Mouse (Mus musculus) intestine, postnatal 0 days (tissue): Measurements from ENCODE around the gene Zfp526. TPM values are rescaled to one million over a fixed set of nuclear protein-coding genes. Genes with fewer than 3 reads are reported as not detected.

Experiments used
- ATAC-seq: fragments of 200-750 bp; cut with Nextera tagmentation; 2 replicates; pipeline ENCODE4 v1.8.0; 2017; ENCODE audit warnings: mild to moderate bottlenecking, moderate TSS enrichment, moderate library complexity
- H3K27ac ChIP-seq: fragments of 300-500 bp; sonication (generic); 2 replicates; pipeline ENCODE4 v1.5.1; 2014; ENCODE audit warnings: mild to moderate bottlenecking, low read depth, low read length, moderate library complexity
- H3K27me3 ChIP-seq: fragments of 300-500 bp; sonication (generic); replicated peaks from 2 replicates; pipeline ENCODE4 v1.6.1; 2014; ENCODE audit warnings: low read length, mixed read lengths; ENCODE audit not compliant: control insufficient read depth, insufficient read depth
- H3K36me3 ChIP-seq: fragments of 300-500 bp; sonication (generic); 2 replicates; pipeline ENCODE4 v1.6.1; 2014; ENCODE audit warnings: mild to moderate bottlenecking, moderate library complexity; ENCODE audit not compliant: control insufficient read depth, insufficient read depth
- H3K4me1 ChIP-seq: fragments of 300-500 bp; sonication (generic); replicated peaks from 2 replicates; pipeline ENCODE4 v1.6.1; 2014; ENCODE audit warnings: antibody characterized with exemption, low read length, mixed read lengths; ENCODE audit not compliant: control insufficient read depth, insufficient read depth
- H3K4me2 ChIP-seq: fragments of 300-500 bp; sonication (generic); replicated peaks from 2 replicates; pipeline ENCODE4 v1.6.1; 2014; ENCODE audit warnings: low read depth, mild to moderate bottlenecking, moderate library complexity
- H3K4me3 ChIP-seq: fragments of 300-500 bp; sonication (generic); 2 replicates; pipeline ENCODE4 v1.5.1; 2014; ENCODE audit warnings: low read depth, low read length
- H3K9ac ChIP-seq: fragments of 300-500 bp; sonication (generic); 2 replicates; pipeline ENCODE4 v1.6.1; 2014; ENCODE audit warnings: mild to moderate bottlenecking, low read depth, low read length
- H3K9me3 ChIP-seq: fragments of 300-500 bp; sonication (generic); 2 replicates; pipeline ENCODE4 v1.6.1; 2016; ENCODE audit warnings: mixed run types; ENCODE audit not compliant: control insufficient read depth
- CTCF ChIP-seq: sonication (generic); IDR thresholded peaks from 2 replicates; pipeline ENCODE4 v1.5.1; 2016; ENCODE audit warnings: low read depth, mild to moderate bottlenecking, control low read depth, antibody characterized with exemption, moderate library complexity
- WGBS: fragments of 180-500 bp; shearing (Covaris S2); extraction: QIAGEN DNeasy Blood & Tissue Kit; methylation state at CpG from one replicate; pipeline ENCODE4 v1.1.7; 2014; 5-methylcytosine and 5-hydroxymethylcytosine counted together
- polyA plus RNA-seq: library from polyadenylated mRNA; unstranded; fragments of >200 nt; fragmentation: Nextera tagmentation; extraction: Ambion mirVana; gene quantifications from 2 replicates; pipeline ENCODE4 v1.2.1, GENCODE M21; 2015

Gene Zfp526
- polyA plus RNA-seq, 1 experiment from 2014 or later, result 1.1 TPM

DNA sequence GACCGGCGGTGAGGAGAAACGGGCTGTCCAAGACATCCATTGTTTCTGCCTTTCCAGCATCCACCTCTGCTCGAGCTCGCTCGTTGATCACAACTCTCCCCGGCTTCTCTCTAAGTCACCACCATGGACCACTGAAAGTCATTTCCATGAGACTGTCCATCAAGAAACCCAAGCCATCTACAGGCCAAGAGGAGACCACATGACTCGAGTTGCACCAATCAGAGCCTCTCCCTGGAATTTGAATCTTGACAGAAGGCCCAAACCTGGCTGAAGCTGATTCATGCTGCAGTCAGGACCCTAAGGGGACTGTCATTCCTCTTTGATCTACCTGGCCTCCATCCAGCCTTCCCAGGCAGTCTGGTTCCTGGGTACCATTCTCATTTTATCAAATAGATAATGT lies 29.1 kb upstream of the Zfp526 start:
- Histone ChIP-seq H3K4me2 (no peak overlapping the region), H3K9ac (no peak overlapping the region), H3K4me3 (no peak overlapping the region), H3K36me3 (no peaks in the 10 kb centered on the region), H3K4me1 (no peaks in the 10 kb centered on the region), H3K27ac (no peak overlapping the region), H3K27me3 (no peaks in the 10 kb centered on the region), H3K9me3 (no peaks in the 10 kb centered on the region)
- ATAC-seq, result no peak
- 77% methylated on average over 8 of the region's 8 CpGs for WGBS
- TF ChIP-seq CTCF, result no peak

DNA sequence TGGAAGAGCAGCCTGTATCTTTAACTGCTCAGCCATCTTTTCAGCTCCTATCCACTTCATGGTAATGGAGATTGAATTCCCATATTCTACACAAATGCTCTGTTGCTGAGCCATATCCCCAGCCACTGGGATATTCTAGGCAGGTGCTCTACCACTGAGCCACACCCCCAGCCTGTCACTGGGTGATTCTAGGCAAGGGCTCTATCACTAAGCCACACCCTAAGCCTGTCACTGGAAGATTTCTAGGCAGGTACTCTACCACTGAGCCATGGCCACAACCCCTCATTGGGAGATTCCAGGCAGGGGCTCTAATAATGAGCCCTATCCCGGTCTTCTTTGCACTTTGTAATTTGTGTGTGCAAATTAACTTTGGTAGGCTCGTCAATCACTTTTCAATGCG lies 26.1 kb upstream of the Zfp526 start:
- Histone ChIP-seq H3K36me3 (no peaks in the 10 kb centered on the region), H3K27ac (no peak overlapping the region), H3K9me3 (no peaks in the 10 kb centered on the region), H3K4me3 (no peak overlapping the region), H3K4me1 (0 out of 2 replicates have a peak, but pooled peaks cover 2% of the 10 kb centered on the region), H3K4me2 (no peak overlapping the region), H3K9ac (no peak overlapping the region), H3K27me3 (no peaks in the 10 kb centered on the region)
- ATAC-seq, result no peak
- no peak for TF ChIP-seq CTCF
- 70% methylated on average over 3 of the region's 3 CpGs for WGBS

DNA sequence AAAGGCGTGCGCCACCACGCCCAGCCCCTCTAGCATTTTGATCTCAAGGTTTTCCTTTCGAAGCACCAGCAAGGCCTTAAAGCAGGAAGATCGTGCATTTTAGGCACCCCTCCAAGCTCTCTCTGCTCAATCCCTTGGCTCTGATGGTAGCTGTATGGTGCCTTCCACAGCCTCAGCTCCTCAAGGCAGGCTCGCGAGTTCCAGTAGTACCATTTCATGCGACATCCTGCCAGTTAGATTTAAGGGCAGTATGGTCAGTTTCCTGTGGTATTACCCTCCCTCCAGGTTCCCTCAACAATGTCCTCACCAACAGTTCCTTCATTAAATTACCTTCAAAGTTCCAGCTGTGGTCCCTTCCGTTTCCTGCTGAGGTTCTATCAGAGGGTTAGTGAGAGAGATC lies 25.1 kb upstream of the Zfp526 start:
- no peak for ATAC-seq
- Histone ChIP-seq H3K9ac (no peak overlapping the region), H3K27ac (no peak overlapping the region), H3K36me3 (no peaks in the 10 kb centered on the region), H3K27me3 (no peaks in the 10 kb centered on the region), H3K4me3 (no peak overlapping the region), H3K4me2 (no peak overlapping the region), H3K9me3 (no peaks in the 10 kb centered on the region), H3K4me1 (0 out of 2 replicates have a peak, but pooled peaks cover 2% of the 10 kb centered on the region)
- no peak for TF ChIP-seq CTCF
- 84% methylated on average over 9 of the region's 9 CpGs for WGBS

DNA sequence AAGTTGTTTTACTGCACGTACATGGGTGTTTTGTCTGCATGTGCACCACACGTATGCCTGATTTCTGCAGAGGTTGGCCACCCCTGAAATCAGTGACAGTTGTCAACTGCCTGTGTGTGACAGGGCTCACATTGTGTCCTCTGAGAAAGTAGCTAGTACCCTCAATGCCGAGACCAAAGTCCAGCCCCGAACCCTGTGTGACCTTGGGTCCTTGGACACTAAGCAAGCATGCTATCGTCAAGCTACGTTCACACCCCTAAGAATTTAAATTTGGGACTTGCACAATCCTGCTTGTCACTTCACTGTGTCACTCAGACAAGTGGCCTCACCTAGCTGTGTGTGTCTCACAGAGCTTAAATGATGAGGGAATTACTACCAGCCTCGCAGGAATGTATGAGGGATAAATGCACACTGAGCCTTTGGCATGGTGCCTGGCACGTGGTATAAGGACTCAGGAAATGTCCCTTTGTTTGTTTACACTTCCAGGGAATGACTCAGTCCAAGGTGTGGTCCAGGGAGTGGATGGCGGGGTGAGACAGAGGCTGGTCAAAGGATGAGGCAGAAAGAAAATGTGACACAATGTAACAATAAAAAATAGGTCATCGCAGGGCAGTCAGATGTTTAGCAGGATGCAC lies 23.7 kb upstream of the Zfp526 start:
- Histone ChIP-seq H3K36me3 (peaks cover 7% of the 10 kb centered on the region; the same call in 1 of the 2 replicates), H3K27me3 (no peaks in the 10 kb centered on the region), H3K9me3 (no peaks in the 10 kb centered on the region), H3K27ac (no peak overlapping the region), H3K4me2 (no peak overlapping the region), H3K9ac (no peak overlapping the region), H3K4me3 (no peak overlapping the region), H3K4me1 (0 out of 2 replicates have a peak, but pooled peaks cover 2% of the 10 kb centered on the region)
- TF ChIP-seq CTCF, result no peak
- 30% methylated on average over 10 of the region's 10 CpGs for WGBS
- ATAC-seq, result peak; percentile 93

DNA sequence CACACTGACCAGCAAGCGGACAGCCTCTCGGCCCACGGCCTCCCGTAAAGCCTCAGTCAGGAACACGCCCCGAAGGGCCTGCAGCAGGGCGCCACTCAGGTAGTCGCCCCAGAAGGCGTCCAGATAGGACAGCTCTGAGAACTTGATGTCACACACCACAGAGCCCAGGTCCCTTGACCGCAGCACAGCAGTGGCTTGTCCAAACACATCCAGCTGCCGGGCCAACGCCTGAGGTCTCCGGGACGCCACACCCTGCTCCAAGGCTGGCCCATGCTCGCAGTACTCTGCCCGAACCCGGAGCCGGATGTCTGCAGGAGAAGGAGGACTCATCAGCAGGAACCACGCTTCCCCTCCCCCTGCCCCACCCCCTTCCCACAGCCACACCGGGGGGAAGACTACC lies 17.6 kb upstream of the Zfp526 start:
- Histone ChIP-seq H3K36me3 (peaks cover 43% of the 10 kb centered on the region; the same call in 1 of the 2 replicates), H3K4me1 (no peaks in the 10 kb centered on the region), H3K4me3 (no peak overlapping the region), H3K9ac (no peak overlapping the region), H3K27me3 (no peaks in the 10 kb centered on the region), H3K4me2 (no peak overlapping the region), H3K27ac (no peak overlapping the region), H3K9me3 (no peaks in the 10 kb centered on the region)
- ATAC-seq, result no peak
- TF ChIP-seq CTCF, result no peak
- 84% methylated on average over 20 of the region's 20 CpGs for WGBS

DNA sequence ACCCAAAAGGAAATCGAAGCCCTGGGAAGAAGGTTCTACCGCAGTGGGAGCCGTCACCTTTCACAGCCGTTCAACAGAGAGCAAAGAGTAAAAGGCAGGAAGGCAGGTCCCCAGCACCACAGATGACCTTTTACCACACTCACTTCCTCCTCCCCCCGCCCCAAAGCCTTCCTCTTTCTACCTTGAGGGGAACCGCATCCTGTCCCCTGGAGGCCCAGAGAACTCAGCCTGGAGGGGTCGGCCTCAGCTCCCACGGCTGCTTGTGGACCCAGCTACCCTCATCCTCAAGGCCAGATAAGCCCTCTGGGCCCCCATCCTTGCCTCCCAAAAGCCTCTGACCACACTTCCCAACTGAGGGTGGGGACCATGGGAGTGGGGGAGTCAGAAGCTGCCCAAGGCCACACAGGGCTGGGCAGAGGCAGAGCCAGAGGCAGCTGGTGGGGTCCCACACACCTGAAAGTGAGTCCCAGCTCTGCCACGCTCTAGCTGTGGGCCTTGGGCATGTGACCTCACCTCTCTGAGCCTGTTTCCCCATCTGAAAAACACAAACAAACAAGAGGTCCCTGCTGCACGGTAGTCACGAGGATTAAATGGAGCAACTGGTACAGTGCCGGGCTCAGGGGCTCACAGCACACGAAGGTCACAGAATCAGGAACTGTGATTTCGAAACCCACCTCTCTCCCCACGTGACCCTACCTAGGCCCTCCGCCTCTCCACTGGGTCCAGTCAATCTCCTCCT lies 15.7 kb upstream of the Zfp526 start:
- Histone ChIP-seq H3K27ac (no peak overlapping the region; the same call in 1 of the 2 replicates), H3K4me1 (no peaks in the 10 kb centered on the region; the same call in 1 of the 2 replicates), H3K36me3 (peaks cover 53% of the 10 kb centered on the region; the same call in 1 of the 2 replicates), H3K27me3 (no peaks in the 10 kb centered on the region), H3K4me2 (no peak overlapping the region; the same call in 1 of the 2 replicates), H3K9ac (no peak overlapping the region), H3K9me3 (no peaks in the 10 kb centered on the region), H3K4me3 (no peak overlapping the region)
- WGBS, result 53% methylated on average over 16 of the region's 16 CpGs
- no peak for TF ChIP-seq CTCF
- no peak for ATAC-seq
